In genomic region chr17:68273527-68273926, GRCm38 (mm10) we compare ENCODE assay signal across 10 mouse cellular contexts. TPM values are rescaled to one million over a fixed set of nuclear protein-coding genes. Genes with fewer than 3 reads are reported as not detected.
DNase-seq lines count a peak whose midpoint lies in the region; ATAC-seq and TF ChIP-seq lines count a peak whose summit lies in the region.
"Had no signal": no experiment of that assay in that cellular context is flagged by ENCODE, and none has a peak within 500 bp of the region (broad histone marks: within the 10 kb centered on the region; RNA-seq: fewer than 3 reads in every experiment).

Gene L3mbtl4, plus strand, starts transcription at chr17:68273797.

- no peaks in the 10 kb centered on the region for H3K4me1 ChIP-seq in thymus, adult 2 months (replicated peaks; ENCODE audit: control insufficient read depth, insufficient read depth, low read length)
- peaks cover 4% of the 10 kb centered on the region; the same call in 1 of the 2 replicates for H3K4me1 ChIP-seq in hindbrain, embryonic 11.5 days (replicated peaks; ENCODE audit: control insufficient read depth, insufficient read depth, low read length)
- H3K4me1 ChIP-seq in limb, embryonic 10.5 days = peaks cover 11% of the 10 kb centered on the region
- H3K4me1 ChIP-seq in neural tube, embryonic 12.5 days = peaks cover 10% of the 10 kb centered on the region

- H3K27me3 ChIP-seq in thymus, adult 2 months (ENCODE audit: control insufficient read depth, insufficient read depth, low read length) = no peaks in the 10 kb centered on the region
- H3K27me3 ChIP-seq in hindbrain, embryonic 11.5 days (ENCODE audit: control insufficient read depth, insufficient read depth, low read length) = peaks cover 3% of the 10 kb centered on the region; the same call in 1 of the 2 replicates
- peaks cover 48% of the 10 kb centered on the region for H3K27me3 ChIP-seq in limb, embryonic 10.5 days (ENCODE audit: low read depth, poor library complexity, severe bottlenecking)
- peaks cover 10% of the 10 kb centered on the region; the same call in 1 of the 2 replicates for H3K27me3 ChIP-seq in neural tube, embryonic 12.5 days (replicated peaks)

- TF ChIP-seq CTCF in thymus, adult 2 months (IDR thresholded peaks at IDR 0.05; ENCODE audit: borderline replicate concordance, control insufficient read depth, extremely low read depth, insufficient read depth, low read length, poor library complexity) = no peak

- no peak within 1 kb of the TSS for H3K4me3 ChIP-seq in thymus, adult 2 months (ENCODE audit: control insufficient read depth, insufficient read depth, low read length)
- peak within 1 kb of the TSS; percentile 49 for H3K4me3 ChIP-seq in hindbrain, embryonic 11.5 days (ENCODE audit: low read depth, low read length)
- peak within 1 kb of the TSS; percentile 59 for H3K4me3 ChIP-seq in limb, embryonic 10.5 days
- peak within 1 kb of the TSS; percentile 52 for H3K4me3 ChIP-seq in neural tube, embryonic 12.5 days
- H3K4me3 ChIP-seq: erythroblast, embryonic 14.5 days had no signal

- no peaks in the 10 kb centered on the region for H3K36me3 ChIP-seq in thymus, adult 2 months (ENCODE audit: control insufficient read depth, insufficient read depth, low read length)
- no peaks in the 10 kb centered on the region for H3K36me3 ChIP-seq in hindbrain, embryonic 11.5 days (ENCODE audit: control insufficient read depth, insufficient read depth, low read length)
- H3K36me3 ChIP-seq in limb, embryonic 10.5 days = no peaks in the 10 kb centered on the region
- H3K36me3 ChIP-seq in neural tube, embryonic 12.5 days = no peaks in the 10 kb centered on the region

- H3K9ac ChIP-seq in hindbrain, embryonic 11.5 days (ENCODE audit: low read depth, low read length) = peak within 1 kb of the TSS; percentile 56
- peak within 1 kb of the TSS; percentile 59 for H3K9ac ChIP-seq in neural tube, embryonic 12.5 days

- ATAC-seq in hindbrain, embryonic 11.5 days (ENCODE audit: low FRiP score) = peak; percentile 85
- ATAC-seq in neural tube, embryonic 12.5 days (ENCODE audit: low FRiP score, low read depth) = peak; percentile 88

- no peaks in the 10 kb centered on the region for H3K9me3 ChIP-seq in hindbrain, embryonic 11.5 days (ENCODE audit: control insufficient read depth, low read length)
- no peaks in the 10 kb centered on the region for H3K9me3 ChIP-seq in limb, embryonic 10.5 days (replicated peaks)
- H3K9me3 ChIP-seq in neural tube, embryonic 12.5 days = no peaks in the 10 kb centered on the region

- no peak within 1 kb of the TSS for H3K27ac ChIP-seq in thymus, adult 2 months (ENCODE audit: control insufficient read depth, insufficient read depth, low read length)
- no peak within 1 kb of the TSS for H3K27ac ChIP-seq in hindbrain, embryonic 11.5 days (ENCODE audit: low read depth, low read length)
- H3K27ac ChIP-seq in limb, embryonic 10.5 days = peak within 1 kb of the TSS; percentile 42; the same call in 1 of the 2 replicates
- H3K27ac ChIP-seq in neural tube, embryonic 12.5 days = no peak within 1 kb of the TSS

- WGBS in thymus, adult 2 months = 2% methylated on average over 29 of the region's 29 CpGs
- 2% methylated on average over 23 of the region's 29 CpGs for WGBS in hindbrain, embryonic 11.5 days
- under 1% methylated on average over 29 of the region's 29 CpGs for WGBS in limb, embryonic 10.5 days
- 1% methylated on average over 29 of the region's 29 CpGs for WGBS in neural tube, embryonic 12.5 days

- peak; percentile 14 to 41 for DNase-seq in adrenal gland, adult (ENCODE audit: inconsistent age in 2 of 2, low spot score in 1 of 2)
- DNase-seq in adrenal gland, postnatal 4 days (ENCODE audit: low spot score in 2 of 2) = no peak
- peak; percentile 3 for DNase-seq in thymus, postnatal 14 days
- no peak for DNase-seq in thymus, adult 2 months
- peak; percentile 53 for DNase-seq in hindbrain, embryonic 11.5 days (ENCODE audit: low spot score)
- peak; percentile 61 for DNase-seq in limb, embryonic 10.5 days (ENCODE audit: low spot score)
- DNase-seq in spleen, postnatal 4 days (ENCODE audit: low spot score in 2 of 2) = no peak

- peak within 1 kb of the TSS; percentile 99 for H3K4me2 ChIP-seq in hindbrain, embryonic 11.5 days (replicated peaks; ENCODE audit: low read depth, low read length)
- H3K4me2 ChIP-seq in neural tube, embryonic 12.5 days (replicated peaks) = peak within 1 kb of the TSS; percentile 99

- no peak for TF ChIP-seq POLR2A in thymus, adult 2 months (IDR thresholded peaks at IDR 0.05; ENCODE audit: control insufficient read depth, extremely low read depth, insufficient read depth, low read length, poor library complexity)

RNA-seq across cellular contexts. Expression of gene L3mbtl4, which starts in this region (rescaled TPM):
- 1 to 10 TPM; 1.3 to 1.5 TPM for total RNA-seq in adrenal gland, postnatal 4 days (2021)
- not detected in 2 replicates for polyA plus RNA-seq in thymus, adult 2 months (2012; rRNA removed)
- 0.14 TPM in 1 of 2 replicates, not detected in the other for polyA plus RNA-seq in hindbrain, embryonic 11.5 days (2014; fragmentation: Nextera tagmentation; extraction: Ambion mirVana)
- polyA plus RNA-seq in limb, embryonic 10.5 days (2016; fragmentation: Nextera tagmentation; extraction: Ambion mirVana) = not detected in 2 replicates
- polyA plus RNA-seq in neural tube, embryonic 12.5 days (2016; fragmentation: Nextera tagmentation; extraction: Ambion mirVana) = 0.68 and 0.93 TPM in 2 replicates
- polyA plus RNA-seq: erythroblast, embryonic 14.5 days; small intestine, adult 2 months had no signal

Comparison
In these comparisons a context has a peak if more than half of its experiments do, and no peak if none do; other contexts are left out.
1. DNase-seq: peak in adrenal gland, adult (2 of 2) and thymus, postnatal 14 days (single experiment); none in adrenal gland, postnatal 4 days (0 of 2), thymus, adult 2 months (single experiment) and spleen, postnatal 4 days (0 of 2).
2. Peak in DNase-seq, ATAC-seq, H3K4me3 ChIP-seq, H3K9ac ChIP-seq and H3K4me2 ChIP-seq in hindbrain, embryonic 11.5 days; RNA of the gene not detected or under 1 TPM.
3. Peak in DNase-seq, H3K4me3 ChIP-seq and H3K27ac ChIP-seq in limb, embryonic 10.5 days; RNA of the gene not detected or under 1 TPM.
4. Peak in ATAC-seq, H3K4me3 ChIP-seq, H3K9ac ChIP-seq and H3K4me2 ChIP-seq in neural tube, embryonic 12.5 days; RNA of the gene not detected or under 1 TPM.